Mouse (Mus musculus) cerebellum, postnatal 25 days (tissue): ENCODE results near the gene Rbm39.
A peak's percentile ranks its signal among the peaks of the same experiment; 100 is the strongest.
"Not testable (repeated sequence)": the region's sequence is repeated elsewhere in the genome, so short reads cannot be mapped to it uniquely, and the experiment has no call there.

ENCODE experiments used
- DNase-seq, 2 experiments: peaks; one replicate each; pipeline ENCODE4 v3.0.0; 2021; ENCODE audit warnings: mixed read lengths in 2 of 2

The Rbm39 gene

GRCm38 (mm10) chr2:156179796-156180093 lies 293 bp downstream of the Rbm39 start:
- DNase-seq = no peak

- peak; percentile 84 to 85 for DNase-seq
Observed at GRCm38 (mm10) chr2:156179046-156179795, 817 bp downstream of the Rbm39 start.

GRCm38 (mm10) chr2:156177651-156178050 lies 2.4 kb downstream of the Rbm39 start:
- no peak for DNase-seq

DNA sequence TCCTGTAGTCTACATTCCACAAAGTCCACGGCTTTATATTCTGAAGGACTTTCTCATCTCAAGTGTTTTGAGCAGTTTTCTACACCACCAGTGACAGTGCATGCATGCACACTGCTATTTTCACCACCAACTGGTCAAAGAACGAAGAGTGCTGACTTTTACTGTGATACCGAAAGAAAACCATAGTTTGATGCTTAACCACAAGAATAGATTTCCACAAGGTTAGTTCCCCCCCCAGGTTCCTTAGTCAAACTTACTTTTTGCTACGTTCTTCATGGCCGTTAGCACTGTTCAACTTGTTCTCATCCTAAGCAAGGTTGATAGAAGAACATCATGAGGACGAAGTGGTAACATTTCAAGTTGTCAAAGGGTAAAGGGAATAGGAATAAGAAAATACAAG lies 3.0 kb downstream of the Rbm39 start:
- no peak for DNase-seq

GRCm38 (mm10) chr2:156166557-156166956 lies 13.5 kb downstream of the Rbm39 start:
- no peak for DNase-seq

- no peak for DNase-seq
Observed at GRCm38 (mm10) chr2:156165478-156165877, 14.6 kb downstream of the Rbm39 start.

DNA sequence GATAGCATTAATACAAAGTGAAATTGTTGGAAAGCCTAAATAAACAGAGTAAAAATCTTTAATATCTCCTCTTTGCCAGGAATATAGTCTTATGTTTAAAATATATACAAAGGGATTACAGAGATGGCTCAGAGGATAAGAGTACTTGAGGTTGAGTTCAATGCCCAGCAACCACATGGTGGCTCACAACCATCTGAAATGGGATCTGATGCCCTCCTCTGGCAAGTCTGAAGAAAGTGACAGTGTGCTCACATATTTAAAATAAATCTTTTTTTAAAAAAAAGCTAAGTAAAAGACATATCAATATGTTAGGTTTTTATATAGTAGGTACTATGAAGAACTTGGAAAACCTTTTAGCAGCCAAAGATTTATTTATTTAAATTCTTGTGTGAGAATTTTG lies 28.5 kb downstream of the Rbm39 start:
- DNase-seq = no peak

DNA sequence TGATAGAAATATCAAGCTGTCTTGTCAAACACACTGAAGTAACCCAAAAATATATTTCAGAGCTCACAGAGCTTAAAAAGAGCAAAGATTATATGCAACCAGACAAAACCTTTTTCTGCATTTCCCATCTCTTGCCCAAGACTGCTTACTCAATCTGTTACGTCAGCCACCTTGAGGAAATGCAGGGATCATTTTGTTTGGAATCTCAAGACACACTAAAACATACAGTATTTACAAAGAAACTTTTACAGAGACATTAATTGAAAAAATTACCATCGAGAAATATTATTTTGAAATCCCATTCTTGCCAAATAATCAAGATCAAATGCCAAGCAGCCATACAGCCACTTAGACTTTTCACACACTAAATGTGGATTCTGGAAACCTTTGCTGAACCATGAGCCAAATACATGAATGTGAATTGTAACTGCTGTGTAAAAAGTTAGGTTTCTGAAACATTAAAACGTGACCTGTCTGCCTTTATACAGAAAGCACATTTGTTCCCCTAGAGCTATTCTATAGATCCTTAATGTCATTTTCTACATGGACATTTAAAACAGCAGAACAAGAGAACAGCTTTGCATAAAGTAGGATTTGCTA lies 32.6 kb downstream of the Rbm39 start:
- no peak for DNase-seq

- DNase-seq = no peak
Observed at GRCm38 (mm10) chr2:156146272-156146989, 33.6 kb downstream of the Rbm39 start.

GRCm38 (mm10) chr2:156145486-156146130 lies 34.4 kb downstream of the Rbm39 start:
- no peak for DNase-seq

- DNase-seq = peak; percentile 93 to 95
Observed at GRCm38 (mm10) chr2:156143953-156144724, 35.9 kb downstream of the Rbm39 start, which contains the start of the genes Romo1 and Nfs1. Gene Romo1, plus strand, starts transcription at chr2:156144039. Gene Nfs1, minus strand, starts transcription at chr2:156144186.

DNA sequence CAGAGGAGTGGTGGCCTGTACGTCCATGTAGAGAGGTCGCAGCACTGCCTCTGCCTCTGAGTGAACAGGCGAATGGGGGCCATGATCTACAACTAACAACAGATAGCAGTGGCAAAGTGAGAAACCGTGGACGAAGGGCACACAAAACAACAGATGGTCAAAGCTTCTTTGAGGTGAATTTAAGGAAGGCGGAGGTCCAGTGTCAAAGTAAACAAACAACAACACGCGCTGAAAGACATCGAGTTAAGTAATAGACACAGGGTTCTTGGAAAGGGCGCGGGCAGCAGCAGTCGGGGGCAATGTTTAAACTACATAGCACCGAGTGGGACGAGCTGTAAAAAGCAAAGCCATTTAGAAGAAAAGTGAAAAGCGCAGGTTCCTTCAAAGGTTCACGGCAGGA lies 36.7 kb downstream of the Rbm39 start:
- no peak for DNase-seq

- DNase-seq = no peak
Observed at GRCm38 (mm10) chr2:156142820-156143219, 37.2 kb downstream of the Rbm39 start.

DNA sequence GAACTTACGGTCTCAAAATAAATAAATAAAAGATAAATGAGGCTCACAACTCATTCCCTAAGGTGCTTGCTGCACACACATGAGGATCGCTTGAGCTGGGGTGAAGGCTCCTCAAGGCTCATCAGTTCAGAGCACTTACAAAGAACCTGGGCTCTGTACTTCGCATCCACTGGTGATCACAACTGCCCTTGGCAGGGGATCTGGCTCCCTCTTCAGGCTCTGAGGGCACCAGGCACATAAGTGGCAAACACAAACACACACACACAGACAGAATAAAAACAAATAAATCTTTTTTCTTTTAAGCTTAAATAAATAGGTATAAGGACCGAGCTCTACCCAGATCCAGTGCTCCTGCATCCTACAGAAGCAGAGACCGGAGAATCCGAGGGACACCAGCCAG lies 44.3 kb downstream of the Rbm39 start:
- DNase-seq = no peak

- no peak for DNase-seq
Observed at GRCm38 (mm10) chr2:156134161-156134560, 45.9 kb downstream of the Rbm39 start.

- DNase-seq = no peak
Observed at GRCm38 (mm10) chr2:156126992-156127391, 53.0 kb downstream of the Rbm39 start, which contains the start of gene Gm28036. Gene Gm28036, minus strand, starts transcription at chr2:156127092.

DNA sequence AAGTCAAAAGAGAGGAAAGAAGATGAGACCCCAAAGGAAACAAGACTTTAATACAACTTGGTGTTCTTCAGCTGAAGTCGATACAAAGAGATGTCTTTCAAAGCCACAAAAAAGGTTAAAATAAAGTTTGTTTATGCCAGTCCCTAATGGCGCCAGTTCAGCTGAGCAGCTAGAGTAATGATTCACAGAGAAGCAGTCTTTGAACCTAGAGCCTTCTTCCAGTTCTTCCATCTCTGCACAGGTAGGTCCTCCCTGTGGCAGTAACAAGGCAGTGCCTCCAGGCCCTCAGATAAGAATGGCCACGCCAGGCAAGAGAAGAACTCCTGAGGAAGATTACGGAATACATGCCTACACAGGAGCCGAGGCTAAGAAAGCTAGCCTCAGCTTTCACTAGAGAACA lies 56.3 kb downstream of the Rbm39 start:
- DNase-seq = no peak

GRCm38 (mm10) chr2:156119566-156119965 lies 60.5 kb downstream of the Rbm39 start:
- DNase-seq = no peak

GRCm38 (mm10) chr2:156112080-156112423 lies 68.0 kb downstream of the Rbm39 start:
- not testable (repeated sequence) for DNase-seq

DNA sequence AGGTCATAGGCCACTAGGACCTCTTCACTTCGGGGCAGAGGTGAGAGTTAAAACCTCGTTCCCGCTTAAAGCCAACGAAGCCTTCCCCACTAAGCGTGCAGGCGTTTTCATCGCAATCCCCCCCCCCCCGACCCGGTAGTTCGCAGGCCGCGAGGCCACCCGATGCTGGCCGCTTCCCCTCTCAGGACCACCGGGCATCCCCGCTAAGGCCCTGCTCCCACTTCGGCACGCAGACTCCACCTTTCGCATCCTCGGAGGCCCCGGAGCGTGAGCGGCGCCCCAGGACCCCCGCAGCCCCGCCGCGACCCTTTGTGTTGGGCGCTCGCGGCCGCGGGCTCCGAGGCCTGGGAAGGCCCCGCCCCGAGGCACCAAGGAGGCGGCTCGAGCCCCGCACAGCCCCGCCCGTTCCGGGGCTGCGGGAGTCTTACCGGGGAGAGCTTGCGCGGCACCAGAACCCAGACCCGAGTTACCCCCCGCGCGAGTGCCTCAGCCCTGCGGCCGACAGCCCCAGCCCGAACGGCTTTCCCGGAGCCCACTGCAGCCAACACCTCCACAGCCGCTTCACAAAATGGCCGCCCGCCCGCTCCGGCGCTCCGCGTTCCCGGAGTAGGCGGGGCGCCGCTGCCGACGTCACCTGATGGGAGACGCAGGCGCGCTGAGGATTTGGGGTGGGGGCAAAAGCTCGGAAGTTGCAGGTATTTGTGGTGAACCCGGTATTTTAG lies 68.5 kb downstream of the Rbm39 start, which contains the start of the genes Cpne1 and Rbm12:
Cpne1 (minus strand) TSS at position 608 of the 722 bp plus-strand sequence.
Rbm12 (minus strand) TSS at position 621 of the 722 bp plus-strand sequence.
- peak; percentile 96 to 97 for DNase-seq

- peak in 1 of 2 experiments; percentile 19 for DNase-seq
Observed at GRCm38 (mm10) chr2:156110627-156111357, 69.2 kb downstream of the Rbm39 start.
